Mouse (Mus musculus) forebrain, embryonic 16.5 days (tissue): ENCODE measurements around the gene Pabpc4l. TPM values are rescaled to one million over a fixed set of nuclear protein-coding genes. Genes with fewer than 3 reads are reported as not detected.
"Not testable (repeated sequence)": the region's sequence is repeated elsewhere in the genome, so short reads cannot be mapped to it uniquely, and the experiment has no call there.

Experiments used
- ATAC-seq: fragments of 200-750 bp; cut with Nextera tagmentation; 2 replicates; pipeline ENCODE4 v1.8.0; 2017; ENCODE audit warnings: mild to moderate bottlenecking, moderate library complexity
- H3K27ac ChIP-seq: fragments of 300-500 bp; sonication (generic); 2 replicates; pipeline ENCODE4 v1.5.1; 2014; ENCODE audit warnings: low read length, control low read depth
- H3K27me3 ChIP-seq: fragments of 300-500 bp; sonication (generic); replicated peaks from 2 replicates; pipeline ENCODE4 v1.6.1; 2014; ENCODE audit warnings: low read length; ENCODE audit not compliant: control insufficient read depth, insufficient read depth
- H3K36me3 ChIP-seq: fragments of 300-500 bp; sonication (generic); 2 replicates; pipeline ENCODE4 v1.6.1; 2014; ENCODE audit not compliant: control insufficient read depth, insufficient read depth
- H3K4me1 ChIP-seq: fragments of 300-500 bp; sonication (generic); replicated peaks from 2 replicates; pipeline ENCODE4 v1.6.1; 2014; ENCODE audit warnings: low read length; ENCODE audit not compliant: control insufficient read depth, insufficient read depth
- H3K4me2 ChIP-seq: fragments of 300-500 bp; sonication (generic); 2 replicates; pipeline ENCODE4 v1.6.1; 2014; ENCODE audit warnings: mild to moderate bottlenecking, low read length, control low read depth
- H3K4me3 ChIP-seq: fragments of 300-500 bp; sonication (generic); replicated peaks from 2 replicates; pipeline ENCODE4 v1.5.1; 2014; ENCODE audit warnings: mild to moderate bottlenecking, low read length, control low read depth
- H3K9ac ChIP-seq: fragments of 300-500 bp; sonication (generic); replicated peaks from 2 replicates; pipeline ENCODE4 v1.6.1; 2014; ENCODE audit warnings: low read depth, low read length, control low read depth
- H3K9me3 ChIP-seq: fragments of 300-500 bp; sonication (generic); 2 replicates; pipeline ENCODE4 v1.6.1; 2016; ENCODE audit warnings: low read length; ENCODE audit not compliant: control insufficient read depth
- WGBS: fragments of 180-500 bp; shearing (Covaris S2); extraction: QIAGEN DNeasy Blood & Tissue Kit; methylation state at CpG from one replicate; pipeline ENCODE4 v1.1.7; 2014; 5-methylcytosine and 5-hydroxymethylcytosine counted together
- polyA plus RNA-seq: library from polyadenylated mRNA; unstranded; fragments of >200 nt; fragmentation: Nextera tagmentation; extraction: Ambion mirVana; gene quantifications from 2 replicates; pipeline ENCODE4 v1.2.1, GENCODE M21; 2015

Pabpc4l gene
- polyA plus RNA-seq: 2.2 and 3.3 TPM in 2 replicates

DNA sequence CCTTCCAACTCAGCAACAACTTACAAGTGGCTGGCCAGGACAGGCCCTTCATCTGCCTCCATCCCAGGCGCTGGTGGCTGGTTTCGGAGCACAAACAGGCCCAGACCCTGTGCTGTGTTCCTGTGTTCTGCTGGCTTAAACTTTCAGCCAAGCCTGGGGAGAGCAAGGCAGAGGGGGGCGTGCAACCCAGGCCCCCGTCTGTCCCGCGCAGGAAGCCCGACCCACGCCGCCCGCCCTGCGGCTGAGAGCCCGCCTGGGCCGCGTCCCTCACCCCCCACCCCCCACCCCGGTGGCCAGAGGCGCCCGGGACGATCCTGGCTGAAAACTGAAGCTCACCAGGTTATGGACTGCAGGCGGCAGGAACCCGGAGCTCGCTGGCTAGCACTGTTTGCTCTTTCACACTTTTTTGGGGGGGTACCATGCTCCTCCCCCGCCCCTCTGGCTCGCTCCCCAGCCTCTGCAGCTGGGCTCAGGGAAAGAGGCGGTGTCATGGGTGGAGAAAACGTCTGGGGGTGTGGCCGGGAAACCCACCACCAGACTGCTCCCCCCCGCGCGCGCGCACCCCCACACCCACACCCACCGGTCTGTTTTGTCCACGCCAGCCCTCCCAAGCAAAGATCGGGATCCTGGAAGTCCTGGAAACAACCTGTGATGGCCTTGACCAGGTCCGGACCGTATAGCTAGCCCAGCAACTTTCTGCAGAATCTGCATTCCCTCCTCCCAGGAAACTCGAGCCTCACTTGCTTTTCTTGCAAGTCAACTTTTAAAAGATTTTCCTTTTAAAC, at the start of gene Pabpc4l:
Gene Pabpc4l, minus strand, starts transcription at position 739 of the 785 bp plus-strand sequence.
- WGBS: under 1% methylated on average over 37 of the region's 37 CpGs
- peak within 1 kb of the TSS; percentile 72 for H3K9ac ChIP-seq
- no peaks in the 10 kb centered on the region for H3K9me3 ChIP-seq
- peak; percentile 92 for ATAC-seq
- H3K27me3 ChIP-seq: no peaks in the 10 kb centered on the region
- H3K4me1 ChIP-seq: peaks cover 8% of the 10 kb centered on the region
- no peaks in the 10 kb centered on the region for H3K36me3 ChIP-seq
- no peak within 1 kb of the TSS for H3K27ac ChIP-seq
- peak within 1 kb of the TSS; percentile 64 for H3K4me3 ChIP-seq
- H3K4me2 ChIP-seq: peak within 1 kb of the TSS; percentile 98

DNA sequence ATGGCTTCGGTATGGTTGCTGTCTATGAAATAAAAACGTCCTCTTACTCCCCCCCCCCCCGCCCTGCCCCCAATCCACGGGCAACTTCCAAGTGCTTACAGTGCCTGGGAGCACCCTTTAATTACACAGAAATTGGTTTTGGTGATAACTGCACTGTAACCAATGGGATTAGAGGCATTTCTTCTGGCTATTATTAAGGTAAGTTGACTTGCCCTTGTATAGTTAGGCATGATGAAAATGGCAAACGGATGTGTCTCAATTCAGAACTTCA, 42.9 kb upstream of the Pabpc4l start:
- no peaks in the 10 kb centered on the region for H3K4me1 ChIP-seq
- H3K9ac ChIP-seq: no peak overlapping the region
- H3K36me3 ChIP-seq: no peaks in the 10 kb centered on the region
- no peak overlapping the region for H3K27ac ChIP-seq
- no peaks in the 10 kb centered on the region for H3K9me3 ChIP-seq
- H3K4me2 ChIP-seq: no peak overlapping the region
- 73% methylated on average over 5 of the region's 5 CpGs for WGBS
- no peak overlapping the region for H3K4me3 ChIP-seq
- no peaks in the 10 kb centered on the region for H3K27me3 ChIP-seq
- no peak for ATAC-seq

DNA sequence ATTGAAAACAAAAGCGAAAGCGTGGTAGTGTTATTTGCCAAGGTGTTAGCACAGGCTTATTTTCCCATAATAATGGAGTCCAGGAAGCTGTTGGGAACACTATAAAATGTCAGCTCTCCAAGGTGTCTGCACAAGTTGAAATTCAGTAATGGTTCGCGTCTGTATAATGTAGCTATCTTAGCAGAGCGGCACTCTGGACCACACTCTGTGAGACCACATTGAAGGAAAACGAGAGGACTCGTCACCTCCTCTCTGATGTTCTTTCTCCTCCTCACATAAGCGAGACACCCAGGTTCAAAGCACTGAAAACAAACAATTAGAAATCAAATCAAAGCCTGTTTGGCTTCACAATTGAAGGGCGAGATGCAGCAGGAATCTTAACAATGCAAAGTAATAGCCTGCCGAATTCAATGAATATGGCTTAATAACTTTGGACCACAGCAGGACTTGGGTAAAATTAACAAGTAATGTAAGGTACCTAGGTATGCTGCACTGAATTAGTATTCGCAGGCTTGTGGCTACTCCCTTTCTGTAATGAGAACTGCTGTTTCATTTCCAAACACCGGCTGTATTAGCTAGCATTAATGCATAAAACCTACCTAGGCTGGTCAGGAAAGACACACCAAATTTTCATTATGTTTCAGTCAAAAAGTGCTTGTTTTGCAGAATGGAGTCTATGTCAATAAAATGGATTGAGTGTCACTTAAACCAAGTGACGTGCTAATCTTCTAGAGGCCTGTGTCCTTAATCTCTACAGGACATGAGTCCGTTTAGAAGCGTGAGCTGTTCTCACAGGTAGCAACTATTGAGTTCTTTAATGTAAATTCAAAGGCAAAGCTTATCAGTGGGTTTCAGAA, 42.3 kb upstream of the Pabpc4l start:
- WGBS: 55% methylated on average over 15 of the region's 15 CpGs
- H3K4me3 ChIP-seq: no peak overlapping the region
- H3K4me2 ChIP-seq: no peak overlapping the region
- H3K27me3 ChIP-seq: no peaks in the 10 kb centered on the region
- H3K9ac ChIP-seq: no peak overlapping the region
- H3K27ac ChIP-seq: no peak overlapping the region
- H3K36me3 ChIP-seq: no peaks in the 10 kb centered on the region
- no peaks in the 10 kb centered on the region for H3K9me3 ChIP-seq
- ATAC-seq: no peak
- no peaks in the 10 kb centered on the region for H3K4me1 ChIP-seq

GRCm38 (mm10) chr3:46486091-46486490, 38.1 kb upstream of the Pabpc4l start:
- 75% methylated on average over 1 of the region's 1 CpGs for WGBS

GRCm38 (mm10) chr3:46448266-46448532, 180 bp upstream of the Pabpc4l start:
- Histone ChIP-seq H3K4me1 (peaks cover 8% of the 10 kb centered on the region), H3K9me3 (no peaks in the 10 kb centered on the region), H3K27me3 (no peaks in the 10 kb centered on the region), H3K4me3 (peak overlapping the region; percentile 64), H3K36me3 (no peaks in the 10 kb centered on the region), H3K27ac (no peak overlapping the region), H3K9ac (no peak overlapping the region), H3K4me2 (peak overlapping the region; percentile 98)
- 8% methylated on average over 5 of the region's 5 CpGs for WGBS
- ATAC-seq: peak; percentile 15; the same call in 1 of the 2 replicates

More at GRCm38 (mm10) chr3:46486091-46486490, 38.1 kb upstream of the Pabpc4l start:
- H3K27ac ChIP-seq, ATAC-seq, H3K9me3 ChIP-seq, H3K36me3 ChIP-seq, H3K9ac ChIP-seq, H3K4me2 ChIP-seq, H3K4me3 ChIP-seq, H3K27me3 ChIP-seq, H3K4me1 ChIP-seq: not testable (repeated sequence)

- Histone ChIP-seq H3K4me3 (no peak overlapping the region), H3K27me3 (no peaks in the 10 kb centered on the region), H3K9me3 (no peaks in the 10 kb centered on the region), H3K4me2 (no peak overlapping the region), H3K27ac (no peak overlapping the region), H3K36me3 (no peaks in the 10 kb centered on the region), H3K9ac (no peak overlapping the region), H3K4me1 (no peaks in the 10 kb centered on the region)
- ATAC-seq: no peak
These were observed 16.6 kb downstream of the Pabpc4l start for GRCm38 (mm10) chr3:46431416-46431815.
